Mouse (Mus musculus) intestine, postnatal 0 days (tissue): ENCODE measurements at regions not wholly inside any gene's neighbourhood (a gene's known extent, or its start where the extent isn't known, plus 50 kb on each side); places are given as distances from the start of the nearest gene placed in this dataset.

Experiments
- ATAC-seq: fragments of 200-750 bp; cut with Nextera tagmentation; 2 replicates; pipeline ENCODE4 v1.8.0; 2017; ENCODE audit warnings: mild to moderate bottlenecking, moderate TSS enrichment, moderate library complexity
- H3K27ac ChIP-seq: fragments of 300-500 bp; sonication (generic); 2 replicates; pipeline ENCODE4 v1.5.1; 2014; ENCODE audit warnings: mild to moderate bottlenecking, low read depth, low read length, moderate library complexity
- H3K27me3 ChIP-seq: fragments of 300-500 bp; sonication (generic); replicated peaks from 2 replicates; pipeline ENCODE4 v1.6.1; 2014; ENCODE audit warnings: low read length, mixed read lengths; ENCODE audit not compliant: control insufficient read depth, insufficient read depth
- H3K36me3 ChIP-seq: fragments of 300-500 bp; sonication (generic); 2 replicates; pipeline ENCODE4 v1.6.1; 2014; ENCODE audit warnings: mild to moderate bottlenecking, moderate library complexity; ENCODE audit not compliant: control insufficient read depth, insufficient read depth
- H3K4me1 ChIP-seq: fragments of 300-500 bp; sonication (generic); replicated peaks from 2 replicates; pipeline ENCODE4 v1.6.1; 2014; ENCODE audit warnings: antibody characterized with exemption, low read length, mixed read lengths; ENCODE audit not compliant: control insufficient read depth, insufficient read depth
- H3K4me2 ChIP-seq: fragments of 300-500 bp; sonication (generic); replicated peaks from 2 replicates; pipeline ENCODE4 v1.6.1; 2014; ENCODE audit warnings: low read depth, mild to moderate bottlenecking, moderate library complexity
- H3K4me3 ChIP-seq: fragments of 300-500 bp; sonication (generic); 2 replicates; pipeline ENCODE4 v1.5.1; 2014; ENCODE audit warnings: low read depth, low read length
- H3K9ac ChIP-seq: fragments of 300-500 bp; sonication (generic); 2 replicates; pipeline ENCODE4 v1.6.1; 2014; ENCODE audit warnings: mild to moderate bottlenecking, low read depth, low read length
- H3K9me3 ChIP-seq: fragments of 300-500 bp; sonication (generic); 2 replicates; pipeline ENCODE4 v1.6.1; 2016; ENCODE audit warnings: mixed run types; ENCODE audit not compliant: control insufficient read depth
- CTCF ChIP-seq: sonication (generic); IDR thresholded peaks from 2 replicates; pipeline ENCODE4 v1.5.1; 2016; ENCODE audit warnings: low read depth, mild to moderate bottlenecking, control low read depth, antibody characterized with exemption, moderate library complexity
- WGBS: fragments of 180-500 bp; shearing (Covaris S2); extraction: QIAGEN DNeasy Blood & Tissue Kit; methylation state at CpG from one replicate; pipeline ENCODE4 v1.1.7; 2014; 5-methylcytosine and 5-hydroxymethylcytosine counted together

- Histone ChIP-seq H3K9me3 (no peaks in the 10 kb centered on the region), H3K36me3 (no peaks in the 10 kb centered on the region), H3K27ac (no peak overlapping the region), H3K27me3 (no peaks in the 10 kb centered on the region), H3K4me1 (no peaks in the 10 kb centered on the region), H3K9ac (no peak overlapping the region), H3K4me3 (no peak overlapping the region), H3K4me2 (no peak overlapping the region)
- 51% methylated on average over 12 of the region's 12 CpGs for WGBS
- ATAC-seq: peak; percentile 43; the same call in 1 of the 2 replicates
- no peak for TF ChIP-seq CTCF
Observed at GRCm38 (mm10) chr10:117896911-117897643, 51.2 kb upstream of the Rap1b start.

GRCm38 (mm10) chr10:117897766-117898165 is 51.9 kb upstream of the Rap1b start:
- no peak overlapping the region for H3K27ac ChIP-seq
- H3K4me2 ChIP-seq: no peak overlapping the region
- H3K9ac ChIP-seq: no peak overlapping the region
- H3K4me1 ChIP-seq: no peaks in the 10 kb centered on the region
- no peaks in the 10 kb centered on the region for H3K27me3 ChIP-seq
- H3K9me3 ChIP-seq: no peaks in the 10 kb centered on the region
- 82% methylated on average over 5 of the region's 5 CpGs for WGBS
- no peak overlapping the region for H3K4me3 ChIP-seq
- TF ChIP-seq CTCF: no peak
- no peaks in the 10 kb centered on the region for H3K36me3 ChIP-seq
- no peak for ATAC-seq

GRCm38 (mm10) chr10:117898391-117898790 is 52.6 kb upstream of the Rap1b start:
- WGBS: 98% methylated on average over 3 of the region's 3 CpGs
- no peaks in the 10 kb centered on the region for H3K36me3 ChIP-seq
- no peaks in the 10 kb centered on the region for H3K4me1 ChIP-seq
- H3K9me3 ChIP-seq: no peaks in the 10 kb centered on the region
- ATAC-seq: no peak
- H3K4me3 ChIP-seq: no peak overlapping the region
- H3K27me3 ChIP-seq: no peaks in the 10 kb centered on the region
- no peak overlapping the region for H3K9ac ChIP-seq
- TF ChIP-seq CTCF: no peak
- no peak overlapping the region for H3K4me2 ChIP-seq
- no peak overlapping the region for H3K27ac ChIP-seq

GRCm38 (mm10) chr10:117899410-117899935 is 53.6 kb upstream of the Rap1b start:
- H3K4me1 ChIP-seq: no peaks in the 10 kb centered on the region
- ATAC-seq: no peak
- H3K4me3 ChIP-seq: no peak overlapping the region
- no peaks in the 10 kb centered on the region for H3K9me3 ChIP-seq
- H3K36me3 ChIP-seq: no peaks in the 10 kb centered on the region
- 39% methylated on average over 13 of the region's 13 CpGs for WGBS
- no peak overlapping the region for H3K27ac ChIP-seq
- H3K27me3 ChIP-seq: no peaks in the 10 kb centered on the region
- peak overlapping the region; percentile 37 for H3K4me2 ChIP-seq
- H3K9ac ChIP-seq: no peak overlapping the region
- TF ChIP-seq CTCF: no peak

DNA sequence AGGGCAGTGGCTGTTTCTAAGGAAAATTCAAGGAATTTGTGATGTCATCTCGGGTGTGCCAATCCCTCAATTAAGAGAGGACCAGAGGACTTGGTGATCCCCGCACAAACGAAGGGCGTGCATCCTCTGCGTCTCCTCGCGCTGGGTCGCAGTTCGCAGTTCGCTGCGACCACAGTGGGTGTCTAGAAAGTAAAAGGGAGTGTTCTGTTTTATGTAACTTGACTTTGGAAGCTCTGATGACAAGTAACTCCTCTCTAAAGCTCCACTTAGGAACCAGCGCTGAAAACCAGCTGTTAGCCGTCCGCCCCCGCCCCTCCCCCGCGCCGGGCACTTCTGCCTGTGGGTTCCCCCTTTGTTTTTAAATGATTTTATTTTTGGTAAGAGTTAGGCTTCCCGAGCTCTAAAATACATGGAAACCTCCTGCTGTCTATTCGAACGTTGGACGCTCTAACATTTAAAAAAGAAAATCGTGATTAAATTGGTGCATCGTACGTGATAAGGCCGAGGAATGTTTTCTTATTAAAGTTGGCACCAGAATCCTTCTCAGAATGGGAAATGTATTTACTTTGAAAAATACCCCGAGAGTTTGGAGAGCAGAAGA is 59.9 kb upstream of the Rap1b start:
- WGBS: 21% methylated on average over 27 of the region's 27 CpGs
- Histone ChIP-seq H3K36me3 (no peaks in the 10 kb centered on the region), H3K4me1 (no peaks in the 10 kb centered on the region), H3K4me3 (peak overlapping the region; percentile 30), H3K27me3 (no peaks in the 10 kb centered on the region), H3K4me2 (peak overlapping the region; percentile 60), H3K9ac (0 out of 2 replicates have a peak overlapping the region, but pooled peaks have one; percentile 22), H3K27ac (peak overlapping the region; percentile 16; the same call in 1 of the 2 replicates), H3K9me3 (no peaks in the 10 kb centered on the region)
- 0 out of 2 replicates have a peak, but pooled peaks have one; percentile 16 for ATAC-seq
- TF ChIP-seq CTCF: no peak

GRCm38 (mm10) chr10:117906267-117906811 is 60.5 kb upstream of the Rap1b start:
- H3K9ac ChIP-seq: no peak overlapping the region
- peak overlapping the region; percentile 30; the same call in 1 of the 2 replicates for H3K4me3 ChIP-seq
- no peaks in the 10 kb centered on the region for H3K27me3 ChIP-seq
- TF ChIP-seq CTCF: no peak
- H3K9me3 ChIP-seq: no peaks in the 10 kb centered on the region
- H3K4me2 ChIP-seq: peak overlapping the region; percentile 60
- 30% methylated on average over 11 of the region's 11 CpGs for WGBS
- H3K4me1 ChIP-seq: no peaks in the 10 kb centered on the region
- H3K27ac ChIP-seq: peak overlapping the region; percentile 67
- peak; percentile 59 for ATAC-seq
- no peaks in the 10 kb centered on the region for H3K36me3 ChIP-seq
